Mouse (Mus musculus): ENCODE data around the gene Zfp113. TPM values are rescaled to one million over a fixed set of nuclear protein-coding genes. Genes with fewer than 3 reads are reported as not detected.

The Zfp113 gene
- 39.4 and 43.9 TPM in 2 replicates for polyA plus RNA-seq (2015; fragmentation: Nextera tagmentation; extraction: Ambion mirVana)

DNA sequence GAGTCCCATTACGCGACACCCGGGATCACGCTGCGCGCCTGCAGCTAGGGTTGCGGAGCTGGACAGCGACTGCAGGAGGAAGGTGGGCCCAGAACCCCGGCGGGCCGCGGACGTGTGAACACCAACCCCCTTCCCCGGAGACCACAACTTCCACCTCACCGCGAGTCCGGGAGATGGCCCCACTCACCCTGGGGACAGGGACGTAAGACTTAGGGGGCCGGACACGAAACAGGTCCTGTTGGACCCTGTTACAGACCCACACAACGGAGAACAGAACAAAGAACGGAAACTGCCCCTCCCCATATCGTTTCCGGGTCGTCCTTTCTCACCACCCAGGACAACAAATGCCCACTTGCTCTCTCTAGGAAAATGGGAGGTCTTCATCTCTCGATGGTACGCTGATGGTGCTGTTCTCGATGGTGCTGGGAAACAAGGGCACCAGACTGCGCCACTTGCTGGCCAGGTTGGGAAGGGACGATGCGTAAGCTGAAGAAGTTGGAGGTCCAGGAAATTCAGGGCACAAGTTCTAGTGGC, at the start of gene Zfp113:
Gene Zfp113, minus strand, starts transcription at position 302 of the 534 bp plus-strand sequence.
- WGBS, result under 1% methylated on average over 31 of the region's 31 CpGs
- H3K4me1 ChIP-seq (replicated peaks; ENCODE audit: control insufficient read depth, insufficient read depth, low read length), result peaks cover 11% of the 10 kb centered on the region

DNA sequence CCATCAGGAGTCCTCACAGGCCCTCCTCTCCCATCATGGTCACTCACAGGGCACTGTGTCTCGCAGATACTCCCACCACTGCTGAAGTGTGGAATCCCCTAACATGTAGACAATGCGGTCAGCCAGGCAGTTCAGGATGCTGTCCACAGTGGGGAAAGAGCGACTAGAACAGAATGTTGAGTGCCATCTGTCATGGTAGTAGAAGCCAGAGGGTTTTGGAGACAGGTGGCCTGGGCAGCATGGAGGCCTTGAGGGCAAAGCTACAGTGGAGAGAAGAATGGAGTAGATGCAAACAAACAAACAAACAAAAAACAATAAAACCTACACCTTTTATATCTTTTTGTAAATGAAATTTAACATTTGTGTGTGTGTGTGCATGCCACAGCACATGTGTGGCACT, 46.5 kb upstream of the Zfp113 start:
- 83% methylated on average over 3 of the region's 3 CpGs for WGBS
- Histone ChIP-seq H3K27ac (ENCODE audit: low read length) (no peak overlapping the region), H3K9ac (replicated peaks; ENCODE audit: low read depth, low read length) (no peak overlapping the region), H3K4me1 (replicated peaks; ENCODE audit: control insufficient read depth, insufficient read depth, low read length) (no peaks in the 10 kb centered on the region), H3K4me2 (ENCODE audit: low read length) (no peak overlapping the region), H3K36me3 (ENCODE audit: control insufficient read depth, insufficient read depth) (no peaks in the 10 kb centered on the region), H3K27me3 (replicated peaks; ENCODE audit: control insufficient read depth, insufficient read depth, low read length) (no peaks in the 10 kb centered on the region), H3K9me3 (ENCODE audit: control insufficient read depth, low read length) (peaks cover 4% of the 10 kb centered on the region; the same call in 1 of the 2 replicates), H3K4me3 (replicated peaks; ENCODE audit: low read length) (no peak overlapping the region)
- no peak for ATAC-seq

More for the DNA sequence above, at the start of gene Zfp113:
- peak within 1 kb of the TSS; percentile 81 for H3K4me2 ChIP-seq (ENCODE audit: low read length)
- peak within 1 kb of the TSS; percentile 97 for H3K9ac ChIP-seq (replicated peaks; ENCODE audit: low read depth, low read length)
- peak within 1 kb of the TSS; percentile 85 for H3K4me3 ChIP-seq (replicated peaks; ENCODE audit: low read length)
- no peaks in the 10 kb centered on the region for H3K9me3 ChIP-seq (ENCODE audit: control insufficient read depth, low read length)
- H3K27me3 ChIP-seq (replicated peaks; ENCODE audit: control insufficient read depth, insufficient read depth, low read length), result no peaks in the 10 kb centered on the region
- H3K27ac ChIP-seq (ENCODE audit: low read length), result peak within 1 kb of the TSS; percentile 97
- H3K36me3 ChIP-seq (ENCODE audit: control insufficient read depth, insufficient read depth), result peaks cover 12% of the 10 kb centered on the region
- ATAC-seq, result peak; percentile 99

DNA sequence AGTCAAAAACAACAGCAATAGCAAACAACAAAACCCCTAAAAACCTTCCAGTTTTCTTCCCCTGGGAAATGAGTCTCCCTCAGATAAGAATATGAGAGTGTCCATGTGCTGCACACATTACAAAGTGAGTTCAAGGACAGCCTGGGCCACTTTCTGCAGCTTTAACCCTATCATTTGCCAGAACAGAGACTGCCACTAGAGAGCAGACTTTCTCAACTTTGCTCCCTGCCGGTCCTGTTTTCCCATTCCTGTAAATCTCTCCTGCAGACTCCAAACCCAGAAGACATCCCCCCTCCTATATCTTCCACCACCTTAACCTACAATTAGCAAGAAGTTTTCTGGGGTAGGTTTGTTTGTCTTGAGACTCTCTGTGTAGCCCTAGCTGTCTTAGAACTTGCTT, 44.0 kb upstream of the Zfp113 start:
- Histone ChIP-seq H3K9ac (replicated peaks; ENCODE audit: low read depth, low read length) (no peak overlapping the region), H3K36me3 (ENCODE audit: control insufficient read depth, insufficient read depth) (no peaks in the 10 kb centered on the region), H3K9me3 (ENCODE audit: control insufficient read depth, low read length) (peaks cover 2% of the 10 kb centered on the region; the same call in 1 of the 2 replicates), H3K4me1 (replicated peaks; ENCODE audit: control insufficient read depth, insufficient read depth, low read length) (peaks cover 7% of the 10 kb centered on the region), H3K4me2 (ENCODE audit: low read length) (no peak overlapping the region), H3K27ac (ENCODE audit: low read length) (no peak overlapping the region), H3K4me3 (replicated peaks; ENCODE audit: low read length) (no peak overlapping the region), H3K27me3 (replicated peaks; ENCODE audit: control insufficient read depth, insufficient read depth, low read length) (no peaks in the 10 kb centered on the region)
- ATAC-seq, result no peak
- WGBS, result 4% methylated on average over 1 of the region's 1 CpGs

DNA sequence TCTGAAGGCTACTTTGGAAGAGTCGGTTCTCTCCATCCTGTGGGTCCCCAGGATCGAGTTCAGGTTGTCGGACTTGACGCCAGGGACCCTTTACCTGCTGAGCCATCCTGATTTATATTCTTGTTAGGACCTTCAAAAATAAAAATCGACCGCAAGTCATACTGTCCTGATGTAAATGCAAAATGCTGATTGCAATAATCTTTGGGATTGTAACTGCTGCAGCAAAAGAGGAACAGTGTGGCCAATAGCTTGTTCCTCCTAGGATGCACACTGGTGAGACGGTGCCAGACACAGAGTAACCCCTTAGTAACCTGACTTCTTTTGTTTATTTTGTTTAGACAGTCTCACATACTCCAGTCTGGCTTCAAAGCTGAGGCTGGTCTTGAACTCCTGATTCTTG, 39.9 kb upstream of the Zfp113 start:
- Histone ChIP-seq H3K36me3 (ENCODE audit: control insufficient read depth, insufficient read depth) (no peaks in the 10 kb centered on the region; the same call in 1 of the 2 replicates), H3K27ac (ENCODE audit: low read length) (no peak overlapping the region), H3K4me1 (replicated peaks; ENCODE audit: control insufficient read depth, insufficient read depth, low read length) (peaks cover 11% of the 10 kb centered on the region), H3K4me3 (replicated peaks; ENCODE audit: low read length) (peak overlapping the region; percentile 66), H3K9me3 (ENCODE audit: control insufficient read depth, low read length) (no peaks in the 10 kb centered on the region), H3K4me2 (ENCODE audit: low read length) (peak overlapping the region; percentile 80), H3K27me3 (replicated peaks; ENCODE audit: control insufficient read depth, insufficient read depth, low read length) (no peaks in the 10 kb centered on the region), H3K9ac (replicated peaks; ENCODE audit: low read depth, low read length) (peak overlapping the region; percentile 86)
- no peak for ATAC-seq
- 72% methylated on average over 7 of the region's 7 CpGs for WGBS

DNA sequence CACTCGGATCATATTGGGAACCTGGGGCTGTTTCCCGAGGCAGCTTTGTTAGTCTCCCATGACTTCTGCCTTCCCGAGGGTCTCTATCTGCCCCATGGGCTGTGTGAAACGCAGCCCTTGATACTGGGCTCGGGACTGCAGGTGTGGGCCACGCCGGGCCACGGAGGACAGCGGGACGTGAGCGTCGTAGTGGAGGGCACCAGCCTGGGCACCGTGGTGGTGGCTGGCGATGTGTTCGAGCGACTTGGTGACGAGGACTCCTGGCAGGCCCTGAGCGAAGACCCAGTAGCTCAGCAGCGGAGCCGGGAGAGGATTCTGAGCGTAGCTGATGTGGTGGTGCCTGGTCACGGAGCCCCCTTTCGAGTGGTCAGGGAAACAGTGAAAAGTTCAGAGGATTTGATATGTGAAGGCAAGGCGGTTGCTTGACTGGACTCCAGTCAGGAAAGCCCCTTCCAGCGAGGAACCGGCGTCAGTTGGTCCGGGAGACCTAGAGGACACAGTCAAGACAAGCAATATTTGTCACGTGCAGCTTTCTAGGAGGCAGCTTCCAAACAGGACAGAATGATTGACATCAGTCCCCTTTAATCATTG, 39.3 kb upstream of the Zfp113 start:
- H3K27ac ChIP-seq (ENCODE audit: low read length), result peak overlapping the region; percentile 84
- ATAC-seq, result peak; percentile 62

DNA sequence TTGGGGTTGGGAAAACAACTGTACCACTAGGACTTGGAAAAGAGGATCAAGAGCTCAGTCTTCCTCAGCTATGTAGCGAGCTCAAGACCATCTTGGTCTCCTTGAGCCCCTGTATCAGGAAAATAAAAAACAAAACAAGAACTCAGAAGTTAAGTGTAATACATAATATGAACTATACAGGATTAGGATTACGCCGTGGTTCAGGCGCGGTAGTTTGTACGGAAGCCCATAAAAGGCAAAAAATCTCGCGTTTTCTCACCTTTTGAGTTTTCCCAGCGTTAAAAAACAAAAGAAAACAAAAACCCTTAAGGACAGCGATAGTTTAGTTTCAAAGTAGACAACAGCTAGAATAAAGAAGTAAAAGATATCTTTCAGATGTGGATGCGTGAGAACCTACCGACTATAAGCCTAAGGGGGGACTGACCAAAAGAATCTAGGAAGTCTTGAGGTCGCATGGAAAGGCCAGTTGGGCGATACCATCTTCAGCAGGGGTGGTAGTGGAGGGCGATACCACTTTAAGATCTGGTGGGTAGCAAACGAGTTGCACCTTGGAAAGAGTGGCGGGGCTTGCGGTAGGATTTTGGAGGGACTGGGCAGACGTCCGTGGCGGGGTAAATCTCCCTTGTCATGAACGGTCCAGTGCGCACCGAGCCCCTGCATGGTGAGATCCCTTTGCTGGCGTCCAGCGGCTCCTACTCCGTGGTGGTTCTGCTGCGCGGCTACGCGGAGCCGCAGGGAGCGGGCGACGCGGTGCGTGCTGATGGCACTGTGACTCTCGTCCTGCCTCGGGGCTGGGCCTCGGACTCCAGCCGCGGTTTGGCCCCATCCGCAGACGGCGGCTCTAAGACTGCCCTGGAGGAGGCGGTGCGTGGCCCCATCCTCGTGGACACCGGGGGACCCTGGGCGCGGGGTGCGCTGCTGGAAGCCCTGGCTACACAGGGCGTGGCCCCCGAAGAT, 38.5 kb upstream of the Zfp113 start, which contains the start of gene Mblac1:
Gene Mblac1, plus strand, starts transcription at position 544 of the 957 bp plus-strand sequence.
- Histone ChIP-seq H3K27ac (ENCODE audit: low read length) (peak within 1 kb of the TSS; percentile 84), H3K27me3 (replicated peaks; ENCODE audit: control insufficient read depth, insufficient read depth, low read length) (no peaks in the 10 kb centered on the region), H3K9ac (replicated peaks; ENCODE audit: low read depth, low read length) (peak within 1 kb of the TSS; percentile 86), H3K4me1 (replicated peaks; ENCODE audit: control insufficient read depth, insufficient read depth, low read length) (peaks cover 11% of the 10 kb centered on the region), H3K4me3 (replicated peaks; ENCODE audit: low read length) (peak within 1 kb of the TSS; percentile 66), H3K4me2 (ENCODE audit: low read length) (peak within 1 kb of the TSS; percentile 80), H3K9me3 (ENCODE audit: control insufficient read depth, low read length) (no peaks in the 10 kb centered on the region), H3K36me3 (ENCODE audit: control insufficient read depth, insufficient read depth) (no peaks in the 10 kb centered on the region; the same call in 1 of the 2 replicates)
- peak; percentile 82 for ATAC-seq
- 5% methylated on average over 49 of the region's 54 CpGs for WGBS

More for the DNA sequence above, 39.3 kb upstream of the Zfp113 start:
- Histone ChIP-seq H3K27me3 (replicated peaks; ENCODE audit: control insufficient read depth, insufficient read depth, low read length) (no peaks in the 10 kb centered on the region), H3K4me2 (ENCODE audit: low read length) (peak overlapping the region; percentile 80), H3K4me1 (replicated peaks; ENCODE audit: control insufficient read depth, insufficient read depth, low read length) (peaks cover 11% of the 10 kb centered on the region), H3K4me3 (replicated peaks; ENCODE audit: low read length) (peak overlapping the region; percentile 66), H3K9me3 (ENCODE audit: control insufficient read depth, low read length) (no peaks in the 10 kb centered on the region), H3K9ac (replicated peaks; ENCODE audit: low read depth, low read length) (peak overlapping the region; percentile 86), H3K36me3 (ENCODE audit: control insufficient read depth, insufficient read depth) (no peaks in the 10 kb centered on the region; the same call in 1 of the 2 replicates)
- under 1% methylated on average over 29 of the region's 29 CpGs for WGBS

DNA sequence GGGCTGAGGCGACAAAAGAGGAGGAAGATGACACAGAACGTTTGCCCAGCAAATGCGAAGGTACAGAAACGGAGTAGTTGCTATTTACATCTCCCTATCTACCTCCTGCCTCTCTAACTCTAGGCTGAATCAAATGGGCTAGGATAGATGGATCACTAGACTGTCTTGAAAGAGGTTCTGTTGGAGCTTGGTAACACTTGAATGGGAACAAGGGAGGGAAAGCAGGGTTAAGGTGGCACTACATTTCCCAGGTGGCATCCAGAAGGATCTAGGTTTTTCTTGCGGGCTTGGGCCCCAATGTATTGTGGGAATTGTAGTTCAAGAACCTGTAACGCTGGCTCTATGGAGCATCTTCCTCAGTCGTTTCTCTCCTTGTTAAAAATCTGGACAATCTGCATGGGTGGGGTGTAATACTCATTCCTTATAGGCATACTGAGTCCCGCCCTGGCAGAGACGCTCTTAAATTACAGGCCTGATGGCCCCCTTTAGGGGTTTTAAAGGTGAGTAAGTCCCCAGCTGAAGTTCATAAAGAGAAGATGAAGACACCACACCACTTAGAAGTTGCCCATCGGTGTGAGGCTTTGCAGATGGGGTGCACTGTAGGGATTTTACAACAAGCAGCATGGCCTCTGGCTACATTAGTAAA, 32.2 kb upstream of the Zfp113 start:
- H3K27ac ChIP-seq (ENCODE audit: low read length), result peak overlapping the region; percentile 78
- peak; percentile 93 for ATAC-seq
- H3K4me1 ChIP-seq (replicated peaks; ENCODE audit: control insufficient read depth, insufficient read depth, low read length), result peaks cover 14% of the 10 kb centered on the region
- WGBS, result under 1% methylated on average over 10 of the region's 10 CpGs
- peak overlapping the region; percentile 68 for H3K4me3 ChIP-seq (replicated peaks; ENCODE audit: low read length)
- no peaks in the 10 kb centered on the region for H3K9me3 ChIP-seq (ENCODE audit: control insufficient read depth, low read length)
- no peaks in the 10 kb centered on the region for H3K27me3 ChIP-seq (replicated peaks; ENCODE audit: control insufficient read depth, insufficient read depth, low read length)
- peak overlapping the region; percentile 84 for H3K9ac ChIP-seq (replicated peaks; ENCODE audit: low read depth, low read length)
- H3K36me3 ChIP-seq (ENCODE audit: control insufficient read depth, insufficient read depth), result peaks cover 4% of the 10 kb centered on the region; the same call in 1 of the 2 replicates
- peak overlapping the region; percentile 90 for H3K4me2 ChIP-seq (ENCODE audit: low read length)

DNA sequence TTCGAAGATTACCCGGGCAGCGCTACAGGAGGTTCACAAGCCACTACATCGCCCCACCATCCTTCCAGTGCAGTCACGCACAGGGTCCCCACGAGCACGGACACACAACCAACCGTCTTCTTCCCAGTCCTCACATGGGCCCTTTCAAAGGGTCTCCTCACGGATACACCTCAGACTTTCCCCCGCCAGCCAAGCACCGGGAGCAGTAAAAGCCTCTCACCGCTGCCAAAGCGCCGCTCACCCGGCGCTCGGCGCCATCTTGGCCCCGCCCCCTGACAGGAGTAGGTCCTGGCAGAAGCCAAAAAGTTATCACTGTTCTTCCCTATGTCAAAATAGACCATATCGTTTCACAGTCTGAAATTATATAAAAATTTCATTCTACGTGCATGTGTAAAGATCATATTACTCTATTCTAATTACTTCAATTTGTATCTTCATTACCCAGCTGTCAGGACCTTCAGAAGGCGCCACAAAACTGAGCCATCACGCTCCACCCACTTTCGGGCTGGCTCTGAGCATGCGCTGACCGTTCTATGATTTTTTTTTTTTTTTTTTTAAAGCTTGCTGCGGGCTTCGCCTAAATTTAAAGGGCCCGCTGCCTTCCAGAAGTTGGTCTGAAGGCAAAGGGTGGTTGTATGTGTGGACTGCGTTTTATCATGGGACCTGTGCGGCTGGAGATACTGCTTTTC, 31.6 kb upstream of the Zfp113 start, which contains the start of the genes Taf6 and Cnpy4:
Gene Taf6, minus strand, starts transcription at position 502 of the 689 bp plus-strand sequence.
Gene Cnpy4, plus strand, starts transcription at position 536 of the 689 bp plus-strand sequence.
- Histone ChIP-seq H3K9ac (replicated peaks; ENCODE audit: low read depth, low read length) (peak within 1 kb of the TSS; percentile 84), H3K9me3 (ENCODE audit: control insufficient read depth, low read length) (no peaks in the 10 kb centered on the region), H3K4me2 (ENCODE audit: low read length) (peak within 1 kb of the TSS; percentile 90), H3K27me3 (replicated peaks; ENCODE audit: control insufficient read depth, insufficient read depth, low read length) (no peaks in the 10 kb centered on the region), H3K4me1 (replicated peaks; ENCODE audit: control insufficient read depth, insufficient read depth, low read length) (peaks cover 14% of the 10 kb centered on the region), H3K4me3 (replicated peaks; ENCODE audit: low read length) (peak within 1 kb of the TSS; percentile 68), H3K36me3 (ENCODE audit: control insufficient read depth, insufficient read depth) (peaks cover 9% of the 10 kb centered on the region), H3K27ac (ENCODE audit: low read length) (peak within 1 kb of the TSS; percentile 78)
- peak; percentile 87 for ATAC-seq
- under 1% methylated on average over 31 of the region's 31 CpGs for WGBS
